Mouse (Mus musculus) forebrain, postnatal 0 days (tissue): Measurements from ENCODE around the gene Tedc1. TPM values are rescaled to one million over a fixed set of nuclear protein-coding genes. Genes with fewer than 3 reads are reported as not detected.

Experiments
- ATAC-seq: fragments of 200-750 bp; cut with Nextera tagmentation; 2 replicates; pipeline ENCODE4 v1.8.0; 2017; ENCODE audit warnings: mild to moderate bottlenecking, moderate library complexity
- DNase-seq: peaks from one replicate; pipeline ENCODE4 v3.0.0-alpha.2; 2015
- H3K27ac ChIP-seq: fragments of 300-500 bp; sonication (generic); 2 replicates; pipeline ENCODE4 v1.5.1; 2014; ENCODE audit warnings: low read depth, mild to moderate bottlenecking, antibody characterized with exemption, low read length, moderate library complexity, mixed read lengths
- H3K27me3 ChIP-seq: fragments of 300-500 bp; sonication (generic); 2 replicates; pipeline ENCODE4 v1.6.1; 2014; ENCODE audit warnings: mild to moderate bottlenecking, low read length, mixed read lengths; ENCODE audit not compliant: insufficient read depth
- H3K36me3 ChIP-seq: fragments of 300-500 bp; sonication (generic); 2 replicates; pipeline ENCODE4 v1.6.1; 2014; ENCODE audit warnings: mild to moderate bottlenecking, moderate library complexity; ENCODE audit not compliant: insufficient read depth
- H3K4me1 ChIP-seq: fragments of 300-500 bp; sonication (generic); 2 replicates; pipeline ENCODE4 v1.6.1; 2014; ENCODE audit warnings: antibody characterized with exemption; ENCODE audit not compliant: insufficient read depth
- H3K4me2 ChIP-seq: fragments of 300-500 bp; sonication (generic); 2 replicates; pipeline ENCODE4 v1.6.1; 2014; ENCODE audit warnings: low read depth, mild to moderate bottlenecking, moderate library complexity
- H3K4me3 ChIP-seq: fragments of 300-500 bp; sonication (generic); 2 replicates; pipeline ENCODE4 v1.5.1; 2014; ENCODE audit warnings: low read depth, low read length, mixed read lengths
- H3K9ac ChIP-seq: fragments of 300-500 bp; sonication (generic); 2 replicates; pipeline ENCODE4 v1.6.1; 2014; ENCODE audit warnings: mild to moderate bottlenecking
- H3K9me3 ChIP-seq: fragments of 300-500 bp; sonication (generic); 2 replicates; pipeline ENCODE4 v1.6.1; 2016; ENCODE audit warnings: low read length
- CTCF ChIP-seq: sonication (generic); IDR thresholded peaks from 2 replicates; pipeline ENCODE4 v1.5.1; 2016; ENCODE audit warnings: antibody characterized with exemption, control low read depth, low read depth
- WGBS: fragments of 180-500 bp; shearing (Covaris S2); extraction: QIAGEN DNeasy Blood & Tissue Kit; methylation state at CpG from one replicate; pipeline ENCODE4 v1.1.7; 2014; 5-methylcytosine and 5-hydroxymethylcytosine counted together
- polyA plus RNA-seq: library from polyadenylated mRNA; unstranded; fragments of >200 nt; fragmentation: Nextera tagmentation; extraction: Ambion mirVana; gene quantifications from 2 replicates; pipeline ENCODE4 v1.2.1, GENCODE M21; 2015
- total RNA-seq: library from RNA; depleted of rRNA; stranded (reverse); fragments of >200 nt; gene quantifications from 2 replicates; pipeline ENCODE4 v1.2.3, GENCODE M21; 2014

Tedc1 gene
- total and polyA plus RNA-seq, 2 experiments from 2014 or later, result 8.6 to 10.0 TPM

DNA sequence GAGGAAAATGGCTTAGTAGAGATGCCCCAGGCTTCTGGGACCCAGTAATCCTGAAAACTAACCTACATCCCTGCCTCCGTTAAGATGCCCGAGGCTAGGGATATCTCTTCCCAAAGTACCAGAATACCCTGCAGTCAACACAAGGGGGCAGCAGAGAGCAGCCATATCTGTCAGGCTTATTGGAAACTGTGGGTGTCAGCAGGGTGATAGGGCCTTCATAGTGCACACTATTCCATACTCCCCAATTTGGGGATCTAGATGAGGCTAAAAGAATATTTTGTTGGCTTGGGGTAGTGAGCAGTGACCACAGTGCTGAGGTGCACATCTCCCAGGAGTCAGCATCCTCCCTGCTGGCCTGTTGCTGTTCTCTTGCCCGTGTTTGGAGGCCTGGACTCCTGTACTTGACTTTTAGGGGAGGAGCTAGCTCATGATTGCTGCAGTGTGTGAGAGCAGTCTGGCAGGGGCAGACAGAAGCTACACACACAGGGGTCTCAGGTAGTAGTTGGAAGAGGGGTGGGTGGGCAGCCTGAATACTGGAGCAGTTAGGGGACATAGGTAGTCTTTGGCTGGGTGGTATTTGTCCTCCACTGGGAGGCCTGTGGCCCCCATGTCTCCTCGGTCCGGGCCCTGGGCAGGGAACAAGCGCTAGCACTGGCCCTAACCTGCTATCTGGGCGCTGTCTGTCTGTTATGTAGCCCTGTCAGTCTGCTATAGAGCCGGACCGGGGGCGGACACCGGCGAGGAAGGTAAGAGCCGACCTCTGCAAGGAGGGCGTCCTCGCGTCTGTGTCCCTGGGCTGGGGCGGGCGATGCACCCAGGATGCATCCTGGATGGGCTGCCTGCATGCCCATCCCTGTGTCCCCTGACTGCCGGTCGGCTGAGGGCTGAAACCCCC, 36.5 kb upstream of the Tedc1 start:
- H3K4me3 ChIP-seq, result no peak overlapping the region
- H3K27me3 ChIP-seq, result no peaks in the 10 kb centered on the region
- DNase-seq, result peak; percentile 89
- H3K9me3 ChIP-seq, result no peaks in the 10 kb centered on the region
- H3K9ac ChIP-seq, result no peak overlapping the region
- no peak overlapping the region for H3K4me2 ChIP-seq
- 86% methylated on average over 20 of the region's 20 CpGs for WGBS
- H3K27ac ChIP-seq, result no peak overlapping the region
- ATAC-seq, result peak; percentile 90
- TF ChIP-seq CTCF, result peak; percentile 98
- H3K4me1 ChIP-seq, result no peaks in the 10 kb centered on the region
- peaks cover 79% of the 10 kb centered on the region for H3K36me3 ChIP-seq

DNA sequence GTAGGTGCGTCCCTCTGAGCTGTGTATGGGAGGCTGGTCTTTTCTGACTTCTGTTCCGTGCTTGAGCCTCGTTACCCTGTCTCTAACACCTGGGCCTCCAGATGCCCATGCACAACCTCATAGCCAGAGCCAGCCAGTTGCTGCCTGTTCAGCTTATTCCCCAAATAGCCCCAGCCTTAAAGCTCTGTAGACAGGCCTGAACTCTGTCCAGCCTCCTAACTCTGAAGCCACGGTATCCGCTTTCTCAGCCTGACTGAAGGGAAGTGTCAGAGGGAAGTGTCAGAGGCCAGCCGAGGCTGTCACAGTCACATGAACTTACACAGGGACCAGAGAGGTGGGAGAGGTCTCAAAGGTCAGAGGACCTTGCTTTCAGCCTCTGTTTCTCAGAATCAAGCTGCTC, 31.5 kb upstream of the Tedc1 start:
- H3K4me3 ChIP-seq, result no peak overlapping the region
- H3K9ac ChIP-seq, result no peak overlapping the region
- H3K27ac ChIP-seq, result no peak overlapping the region
- H3K27me3 ChIP-seq, result no peaks in the 10 kb centered on the region
- H3K36me3 ChIP-seq, result peaks cover 90% of the 10 kb centered on the region
- no peaks in the 10 kb centered on the region for H3K4me1 ChIP-seq
- 90% methylated on average over 6 of the region's 6 CpGs for WGBS
- no peaks in the 10 kb centered on the region for H3K9me3 ChIP-seq
- no peak overlapping the region for H3K4me2 ChIP-seq
- DNase-seq, result no peak
- no peak for ATAC-seq
- TF ChIP-seq CTCF, result no peak

DNA sequence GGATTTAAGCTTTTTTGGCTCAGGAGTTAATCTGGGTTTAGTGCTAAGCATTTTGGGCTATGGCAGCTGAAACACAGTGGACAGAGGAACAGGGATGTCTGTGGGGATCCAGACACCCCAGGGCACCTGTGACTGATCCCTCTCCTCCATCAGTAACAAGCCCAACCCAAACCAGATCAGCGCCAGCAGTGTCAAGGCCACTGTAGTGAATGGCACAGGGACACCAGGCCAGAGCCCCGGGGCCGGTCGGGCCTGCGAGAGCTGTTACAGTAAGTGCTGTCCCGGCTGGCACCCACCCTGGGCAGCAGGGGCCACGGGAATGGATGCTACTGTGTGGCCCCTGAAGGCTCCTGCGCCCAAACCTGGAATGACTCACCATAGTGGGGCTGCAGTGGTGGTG, 25.5 kb upstream of the Tedc1 start:
- no peaks in the 10 kb centered on the region for H3K27me3 ChIP-seq
- no peak overlapping the region for H3K27ac ChIP-seq
- H3K9ac ChIP-seq, result no peak overlapping the region
- WGBS, result 92% methylated on average over 8 of the region's 8 CpGs
- ATAC-seq (no peak), DNase-seq (no peak)
- TF ChIP-seq CTCF, result no peak
- H3K9me3 ChIP-seq, result no peaks in the 10 kb centered on the region
- no peaks in the 10 kb centered on the region for H3K4me1 ChIP-seq
- H3K36me3 ChIP-seq, result peaks cover 97% of the 10 kb centered on the region
- no peak overlapping the region for H3K4me3 ChIP-seq
- H3K4me2 ChIP-seq, result no peak overlapping the region

DNA sequence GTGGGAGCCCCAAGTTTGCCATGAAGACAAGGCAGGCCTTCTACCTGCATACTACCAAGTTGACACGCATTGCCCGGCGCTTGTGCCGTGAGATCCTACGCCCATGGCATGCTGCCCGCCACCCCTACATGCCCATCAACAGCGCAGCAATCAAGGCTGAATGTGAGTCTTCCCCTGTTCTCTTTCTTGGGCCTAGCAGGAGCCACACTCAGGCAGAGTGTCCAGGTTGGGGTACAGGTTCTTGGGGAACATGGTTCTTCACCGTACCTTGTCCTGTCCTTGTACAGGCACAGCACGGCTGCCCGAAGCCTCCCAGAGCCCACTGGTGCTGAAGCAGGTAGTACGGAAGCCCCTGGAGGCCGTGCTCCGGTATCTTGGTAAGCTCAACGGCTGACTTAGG, 24.6 kb upstream of the Tedc1 start:
- H3K9me3 ChIP-seq, result no peaks in the 10 kb centered on the region
- H3K4me3 ChIP-seq, result no peak overlapping the region
- no peak overlapping the region for H3K4me2 ChIP-seq
- ATAC-seq (no peak), DNase-seq (no peak)
- no peak for TF ChIP-seq CTCF
- no peaks in the 10 kb centered on the region for H3K4me1 ChIP-seq
- H3K27me3 ChIP-seq, result no peaks in the 10 kb centered on the region
- WGBS, result 97% methylated on average over 14 of the region's 14 CpGs
- H3K9ac ChIP-seq, result no peak overlapping the region
- H3K27ac ChIP-seq, result no peak overlapping the region
- H3K36me3 ChIP-seq, result peaks cover 97% of the 10 kb centered on the region

DNA sequence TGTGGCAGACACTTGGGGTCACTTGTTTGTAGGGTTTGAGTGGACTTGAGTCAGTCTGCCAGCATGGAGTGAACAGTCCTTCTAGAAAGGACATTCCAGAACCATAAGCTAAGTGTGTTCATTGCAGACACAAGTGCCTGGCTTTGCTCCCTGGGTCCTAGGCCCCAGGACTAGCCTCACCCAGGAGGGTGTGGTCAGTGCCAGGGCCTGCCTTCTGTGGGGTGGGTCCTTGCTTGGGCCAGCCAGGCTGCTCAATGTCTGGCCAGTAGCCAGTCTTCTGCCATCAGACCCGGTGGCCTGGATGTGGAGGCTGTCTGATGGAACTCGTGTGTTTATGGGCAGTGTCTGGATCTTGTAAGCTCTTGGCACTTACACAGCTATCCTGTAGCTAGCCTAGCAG, 23.7 kb upstream of the Tedc1 start:
- Histone ChIP-seq H3K4me1 (no peaks in the 10 kb centered on the region), H3K9me3 (no peaks in the 10 kb centered on the region), H3K4me3 (no peak overlapping the region), H3K36me3 (peaks cover 94% of the 10 kb centered on the region), H3K9ac (no peak overlapping the region), H3K27ac (no peak overlapping the region), H3K4me2 (no peak overlapping the region), H3K27me3 (no peaks in the 10 kb centered on the region)
- DNase-seq, result no peak
- ATAC-seq, result peak; percentile 18; the same call in 1 of the 2 replicates
- WGBS, result 37% methylated on average over 2 of the region's 2 CpGs
- no peak for TF ChIP-seq CTCF

DNA sequence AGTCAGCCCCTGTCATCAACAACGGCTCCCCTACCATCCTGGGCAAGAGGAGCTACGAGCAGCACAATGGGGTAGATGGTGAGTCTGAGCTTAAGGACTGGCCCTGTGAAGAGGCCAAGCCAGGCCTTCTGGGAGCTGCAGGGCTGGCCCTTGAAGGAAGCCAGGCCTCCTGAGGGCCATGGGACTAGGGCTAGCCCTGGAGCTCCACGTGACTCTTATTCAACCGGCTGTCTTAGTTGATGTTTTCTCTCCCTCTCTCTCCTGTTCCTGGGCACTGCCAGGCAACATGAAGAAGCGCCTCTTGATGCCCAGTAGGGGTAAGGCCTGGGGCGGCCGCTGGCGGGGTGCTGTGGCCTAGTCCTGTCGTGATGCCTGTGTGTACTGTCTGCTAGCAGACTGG, 23.0 kb upstream of the Tedc1 start:
- no peaks in the 10 kb centered on the region for H3K9me3 ChIP-seq
- no peak overlapping the region for H3K4me2 ChIP-seq
- peaks cover 91% of the 10 kb centered on the region for H3K36me3 ChIP-seq
- no peak for TF ChIP-seq CTCF
- no peak overlapping the region for H3K27ac ChIP-seq
- H3K4me1 ChIP-seq, result no peaks in the 10 kb centered on the region
- H3K4me3 ChIP-seq, result no peak overlapping the region
- H3K27me3 ChIP-seq, result no peaks in the 10 kb centered on the region
- WGBS, result 88% methylated on average over 9 of the region's 9 CpGs
- DNase-seq (no peak), ATAC-seq (no peak)
- no peak overlapping the region for H3K9ac ChIP-seq

DNA sequence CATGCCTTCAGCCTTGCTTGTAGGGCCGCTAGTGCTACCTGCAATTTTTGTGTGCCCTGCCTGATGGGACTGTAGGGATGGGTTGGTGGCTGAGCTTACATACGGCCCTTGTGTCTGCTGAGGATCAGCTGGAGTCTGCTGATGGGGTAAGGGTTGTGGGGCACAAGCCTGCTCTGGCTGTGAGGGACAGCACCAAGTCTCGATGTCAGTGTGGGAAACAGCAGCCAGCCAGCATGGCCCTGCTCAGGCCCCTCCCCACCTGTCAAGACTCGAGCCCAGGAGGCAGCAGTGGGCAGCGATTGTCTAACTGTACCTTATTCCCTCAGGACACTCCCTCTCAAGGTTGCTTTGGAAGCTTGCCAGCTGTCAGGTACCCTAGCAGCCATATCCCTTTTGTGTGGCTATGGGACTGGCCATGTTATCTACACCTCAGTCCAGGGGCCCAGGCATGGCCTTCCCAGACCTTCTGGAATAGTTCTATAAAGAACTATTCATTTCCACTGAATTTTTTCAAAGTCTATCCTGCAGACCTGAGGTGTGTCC, 22.3 kb upstream of the Tedc1 start:
- no peak overlapping the region for H3K27ac ChIP-seq
- ATAC-seq, result no peak
- H3K36me3 ChIP-seq, result peaks cover 85% of the 10 kb centered on the region
- H3K9me3 ChIP-seq, result no peaks in the 10 kb centered on the region
- H3K4me3 ChIP-seq, result no peak overlapping the region
- no peak overlapping the region for H3K9ac ChIP-seq
- WGBS, result 78% methylated on average over 5 of the region's 5 CpGs
- no peaks in the 10 kb centered on the region for H3K4me1 ChIP-seq
- DNase-seq, result no peak
- no peak for TF ChIP-seq CTCF
- no peaks in the 10 kb centered on the region for H3K27me3 ChIP-seq
- no peak overlapping the region for H3K4me2 ChIP-seq
